Mouse (Mus musculus): ENCODE results near the gene Uba52. TPM values are rescaled to one million over a fixed set of nuclear protein-coding genes. Genes with fewer than 3 reads are reported as not detected.

Uba52 gene
- total RNA-seq, 2 experiments from 2014 or later, result 1,005 to 1,128 TPM

GRCm38 (mm10) chr8:70461765-70462515 lies 48.7 kb downstream of the Uba52 start:
- no peak for DNase-seq (ENCODE audit: extremely low spot score in 1 of 2, low spot score in 1 of 2)

GRCm38 (mm10) chr8:70460606-70461005 lies 50.0 kb downstream of the Uba52 start:
- no peak for DNase-seq (ENCODE audit: extremely low spot score in 1 of 2, low spot score in 1 of 2)

GRCm38 (mm10) chr8:70460199-70460598 lies 50.4 kb downstream of the Uba52 start:
- DNase-seq (ENCODE audit: extremely low spot score in 1 of 2, low spot score in 1 of 2), result no peak

- no peak for DNase-seq (ENCODE audit: extremely low spot score in 1 of 2, low spot score in 1 of 2)
Measured at GRCm38 (mm10) chr8:70459636-70460035, 51.0 kb downstream of the Uba52 start.

- DNase-seq (ENCODE audit: extremely low spot score in 1 of 2, low spot score in 1 of 2), result no peak
Measured at GRCm38 (mm10) chr8:70458462-70458861, 52.1 kb downstream of the Uba52 start.

Other genes starting within 250 kb of the Uba52 start
- gene Homer3, start 228.0 kb downstream of the Uba52 start, total RNA-seq (2021), result 10 to 100 TPM; 84.4 to 86.0 TPM
- gene Ddx49, start 208.3 kb downstream of the Uba52 start, total RNA-seq (2021), result 10 to 100 TPM; 44.7 to 47.5 TPM
- gene Cope, start 208.3 kb downstream of the Uba52 start, total RNA-seq (2021), result 100 to 1,000 TPM; 123 to 141 TPM
- 100 to 1,000 TPM; 117 to 122 TPM for gene Cers1, start 195.0 kb downstream of the Uba52 start, total RNA-seq (2021)
- gene Gdf1, start 181.0 kb downstream of the Uba52 start, total RNA-seq (2021), result 10 to 100 TPM; 14.1 to 19.4 TPM
- gene Upf1, start 157.5 kb downstream of the Uba52 start, total RNA-seq (2021), result 10 to 100 TPM; 61.8 to 66.1 TPM
- gene Comp, start 137.2 kb downstream of the Uba52 start, total RNA-seq (2021), result under 1 TPM; 0.32 to 0.47 TPM
- gene Crtc1, start 71.2 kb downstream of the Uba52 start, total RNA-seq (2021), result 100 to 1,000 TPM; 166 to 172 TPM
- gene Klhl26, start 33.8 kb downstream of the Uba52 start, total RNA-seq (2021), result 10 to 100 TPM; 54.1 to 60.7 TPM
- gene Tmem59l, start 23.4 kb downstream of the Uba52 start, total RNA-seq (2021), result 100 to 1,000 TPM; 318 to 351 TPM
- 10 to 100 TPM; 45.2 to 49.5 TPM for gene Crlf1, start 17.6 kb downstream of the Uba52 start, total RNA-seq (2021)
- gene Rex1bd, start 4.0 kb downstream of the Uba52 start, total RNA-seq (2021), result 100 to 1,000 TPM in 1 of 2 experiments, 10 to 100 TPM in 1; 91.1 to 101 TPM
- 100 to 1,000 TPM; 432 to 468 TPM for gene Fkbp8, start 16.9 kb upstream of the Uba52 start, total RNA-seq (2021)
- 10 to 100 TPM; 37.8 to 38.0 TPM for gene Kxd1, start 17.2 kb upstream of the Uba52 start, total RNA-seq (2021)
- gene Ell, start 28.7 kb upstream of the Uba52 start, total RNA-seq (2021), result 10 to 100 TPM; 20.3 to 23.5 TPM
- gene Isyna1, start 83.6 kb upstream of the Uba52 start, total RNA-seq (2021), result 10 to 100 TPM; 41.5 to 47.0 TPM
- gene Ssbp4, start 98.1 kb upstream of the Uba52 start, total RNA-seq (2021), result 100 to 1,000 TPM; 285 to 304 TPM
- gene Lrrc25, start 105.4 kb upstream of the Uba52 start, total RNA-seq (2021), result 1 to 10 TPM in 1 of 2 experiments, under 1 TPM in 1; 0.63 to 1.0 TPM
- under 1 TPM in 1 of 2 experiments, not detected in 1; 0.26 TPM for gene Gdf15, start 121.7 kb upstream of the Uba52 start, total RNA-seq (2021)
- 10 to 100 TPM; 21.1 to 25.1 TPM for gene Pgpep1, start 149.6 kb upstream of the Uba52 start, total RNA-seq (2021)
- 10 to 100 TPM; 66.2 to 67.4 TPM for gene Lsm4, start 162.4 kb upstream of the Uba52 start, total RNA-seq (2021)
- gene Jund, start 188.1 kb upstream of the Uba52 start, total RNA-seq (2021), result 100 to 1,000 TPM; 181 to 194 TPM
- gene Iqcn, start 192.7 kb upstream of the Uba52 start, total RNA-seq (2021), result under 1 TPM; 0.05 to 0.12 TPM
- not detected for gene Gm3336, start 207.7 kb upstream of the Uba52 start, total RNA-seq (2021)
- 1 to 10 TPM in 1 of 2 experiments, under 1 TPM in 1; 0.89 to 1.2 TPM for gene Pde4c, start 212.9 kb upstream of the Uba52 start, total RNA-seq (2021)
- 100 to 1,000 TPM; 789 to 843 TPM for gene Rab3a, start 243.9 kb upstream of the Uba52 start, total RNA-seq (2021)

Data from layer of hippocampus, postnatal 25 days (tissue).